Mouse (Mus musculus) ES-E14 (cell line): ENCODE data around the gene Map4.

Source experiments
- CHD2 ChIP-seq: IDR thresholded peaks from 2 replicates; pipeline ENCODE4 v1.6.1; 2014; ENCODE audit warnings: mild to moderate bottlenecking, low read depth, low read length, inconsistent platforms
- HCFC1 ChIP-seq: IDR thresholded peaks from 2 replicates; pipeline ENCODE4 v1.6.1; 2012; ENCODE audit warnings: low read length, inconsistent platforms, borderline replicate concordance; ENCODE audit not compliant: insufficient read depth
- MAFK ChIP-seq: IDR thresholded peaks from 2 replicates; pipeline ENCODE4 v1.6.1; 2014; ENCODE audit warnings: mild to moderate bottlenecking, low read depth, low read length, inconsistent platforms; ENCODE audit not compliant: insufficient read depth
- ZC3H11A ChIP-seq: IDR thresholded peaks from 2 replicates; pipeline ENCODE4 v1.6.1; 2012; ENCODE audit warnings: low read depth, mild to moderate bottlenecking, inconsistent platforms, low read length, borderline replicate concordance
- ZNF384 ChIP-seq: IDR thresholded peaks from 2 replicates; pipeline ENCODE4 v1.6.1; 2012; ENCODE audit warnings: low read depth, low read length, inconsistent platforms

DNA sequence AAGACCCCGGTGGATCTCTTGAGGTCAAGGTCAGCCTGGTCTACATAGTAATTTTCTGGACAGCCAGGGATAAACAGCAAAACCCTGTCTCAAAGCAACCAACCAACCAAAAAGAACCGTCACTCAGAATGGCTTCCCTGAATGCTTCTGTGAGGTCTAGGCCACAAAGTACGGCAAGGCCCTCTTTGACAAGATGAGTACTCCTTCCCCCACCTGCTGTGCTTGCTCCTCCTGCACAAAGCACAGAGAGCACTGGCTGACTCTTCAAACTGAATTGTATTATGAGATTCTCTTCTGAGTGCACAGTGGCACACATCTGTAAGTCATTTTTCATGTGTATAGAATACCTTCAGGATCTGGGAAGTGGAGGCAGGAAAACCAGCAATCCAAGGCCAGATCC lies 166.5 kb downstream of the Map4 start:
- TF ChIP-seq HCFC1 (no peak), MAFK (no peak), ZC3H11A (no peak), CHD2 (no peak), ZNF384 (no peak)
